Mouse (Mus musculus) small intestine, adult 2 months (tissue): ENCODE results near the gene Olfr223. TPM values are rescaled to one million over a fixed set of nuclear protein-coding genes. Genes with fewer than 3 reads are reported as not detected.
A peak's percentile ranks its signal among the peaks of the same experiment; 100 is the strongest.

Source experiments
- H3K27ac ChIP-seq: fragments of 200-500 bp; 2 replicates; pipeline ENCODE4 v1.5.1; 2012; ENCODE audit warnings: low read depth, low read length, control low read depth, inconsistent platforms; ENCODE audit not compliant: insufficient read depth
- H3K27me3 ChIP-seq: fragments of 200-500 bp; 2 replicates; pipeline ENCODE4 v1.6.1; 2012; ENCODE audit warnings: mild to moderate bottlenecking, moderate library complexity, low read length, inconsistent platforms; ENCODE audit not compliant: control insufficient read depth, insufficient read depth
- H3K36me3 ChIP-seq: fragments of 200-500 bp; 2 replicates; pipeline ENCODE4 v1.6.1; 2012; ENCODE audit warnings: mild to moderate bottlenecking, low read length, control low read depth, inconsistent platforms; ENCODE audit not compliant: control insufficient read depth, insufficient read depth
- H3K4me1 ChIP-seq: fragments of 200-500 bp; 2 replicates; pipeline ENCODE4 v1.6.1; 2012; ENCODE audit warnings: low read length, inconsistent platforms, mixed read lengths; ENCODE audit not compliant: control insufficient read depth, insufficient read depth, insufficient read length
- H3K4me3 ChIP-seq: fragments of 200-500 bp; 2 replicates; pipeline ENCODE4 v1.5.1; 2012; ENCODE audit warnings: low read depth, mild to moderate bottlenecking, control low read depth, inconsistent platforms, low read length, moderate library complexity
- CTCF ChIP-seq: fragments of 200-500 bp; IDR thresholded peaks from 2 replicates; pipeline ENCODE4 v1.5.1; 2012; ENCODE audit warnings: low read depth, mild to moderate bottlenecking, control low read depth, inconsistent platforms, low read length, moderate library complexity, mixed read lengths; ENCODE audit not compliant: insufficient replicate concordance, insufficient read length; ENCODE audit errors: extremely low read depth
- POLR2A ChIP-seq: fragments of 200-500 bp; IDR thresholded peaks from 2 replicates; pipeline ENCODE4 v1.6.1; 2012; ENCODE audit warnings: low read depth, mild to moderate bottlenecking, control low read depth, inconsistent platforms, low read length, moderate library complexity
- WGBS: fragments of 180-500 bp; shearing (Covaris S2); methylation state at CpG from one replicate; pipeline ENCODE4 v1.1.7; 2018; 5-methylcytosine and 5-hydroxymethylcytosine counted together
- polyA plus RNA-seq: library from polyadenylated mRNA; depleted of rRNA; stranded (reverse); fragments of >200 nt; gene quantifications from 2 replicates; pipeline ENCODE4 v1.2.3, GENCODE M21; 2012

Gene Olfr223
- polyA plus RNA-seq, 1 experiment: not detected

- H3K4me1 ChIP-seq: peaks cover 3% of the 10 kb centered on the region; the same call in 1 of the 2 replicates
Measured at GRCm38 (mm10) chr11:59635251-59635795, 42.2 kb upstream of the Olfr223 start.

GRCm38 (mm10) chr11:59634001-59634660 is 41.0 kb upstream of the Olfr223 start:
- no peaks in the 10 kb centered on the region for H3K27me3 ChIP-seq
- H3K36me3 ChIP-seq: no peaks in the 10 kb centered on the region
- H3K4me1 ChIP-seq: peaks cover 3% of the 10 kb centered on the region; the same call in 1 of the 2 replicates
- H3K4me3 ChIP-seq: no peak overlapping the region
- H3K27ac ChIP-seq: no peak overlapping the region
- TF ChIP-seq POLR2A (no peak), CTCF (no peak)
- 68% methylated on average over 7 of the region's 7 CpGs for WGBS

More at GRCm38 (mm10) chr11:59635251-59635795, 42.2 kb upstream of the Olfr223 start:
- H3K27me3 ChIP-seq: no peaks in the 10 kb centered on the region
- WGBS: 85% methylated on average over 9 of the region's 9 CpGs
- TF ChIP-seq POLR2A (no peak), CTCF (no peak)
- H3K4me3 ChIP-seq: no peak overlapping the region
- H3K27ac ChIP-seq: no peak overlapping the region
- no peaks in the 10 kb centered on the region for H3K36me3 ChIP-seq

GRCm38 (mm10) chr11:59633037-59633436 is 39.9 kb upstream of the Olfr223 start:
- H3K4me1 ChIP-seq: peaks cover 3% of the 10 kb centered on the region; the same call in 1 of the 2 replicates
- H3K36me3 ChIP-seq: no peaks in the 10 kb centered on the region
- TF ChIP-seq CTCF: peak; percentile 84; the same call in 1 of the 2 replicates
- TF ChIP-seq POLR2A: no peak
- no peaks in the 10 kb centered on the region for H3K27me3 ChIP-seq
- H3K4me3 ChIP-seq: no peak overlapping the region
- H3K27ac ChIP-seq: no peak overlapping the region
- WGBS: 28% methylated on average over 5 of the region's 5 CpGs

GRCm38 (mm10) chr11:59631980-59632379 is 38.9 kb upstream of the Olfr223 start:
- no peaks in the 10 kb centered on the region for H3K36me3 ChIP-seq
- TF ChIP-seq POLR2A (no peak), CTCF (no peak)
- H3K27ac ChIP-seq: no peak overlapping the region
- no peak overlapping the region for H3K4me3 ChIP-seq
- 56% methylated on average over 4 of the region's 4 CpGs for WGBS
- no peaks in the 10 kb centered on the region for H3K27me3 ChIP-seq
- H3K4me1 ChIP-seq: peaks cover 3% of the 10 kb centered on the region; the same call in 1 of the 2 replicates

GRCm38 (mm10) chr11:59629871-59630270 is 36.8 kb upstream of the Olfr223 start:
- no peaks in the 10 kb centered on the region for H3K36me3 ChIP-seq
- TF ChIP-seq CTCF: no peak
- no peak for TF ChIP-seq POLR2A
- H3K27me3 ChIP-seq: no peaks in the 10 kb centered on the region
- no peak overlapping the region for H3K4me3 ChIP-seq
- 69% methylated on average over 5 of the region's 5 CpGs for WGBS
- H3K27ac ChIP-seq: no peak overlapping the region
- H3K4me1 ChIP-seq: no peaks in the 10 kb centered on the region

GRCm38 (mm10) chr11:59628177-59628576 is 35.1 kb upstream of the Olfr223 start:
- H3K4me3 ChIP-seq: no peak overlapping the region
- H3K27me3 ChIP-seq: no peaks in the 10 kb centered on the region
- no peak overlapping the region for H3K27ac ChIP-seq
- H3K36me3 ChIP-seq: no peaks in the 10 kb centered on the region
- TF ChIP-seq CTCF: no peak
- no peak for TF ChIP-seq POLR2A
- H3K4me1 ChIP-seq: no peaks in the 10 kb centered on the region
- 66% methylated on average over 5 of the region's 5 CpGs for WGBS

- no peak overlapping the region for H3K4me3 ChIP-seq
- H3K27me3 ChIP-seq: no peaks in the 10 kb centered on the region
- H3K36me3 ChIP-seq: no peaks in the 10 kb centered on the region
- no peak overlapping the region for H3K27ac ChIP-seq
- no peaks in the 10 kb centered on the region for H3K4me1 ChIP-seq
- 82% methylated on average over 7 of the region's 7 CpGs for WGBS
- TF ChIP-seq POLR2A (no peak), CTCF (no peak)
Measured at GRCm38 (mm10) chr11:59626192-59626591, 33.1 kb upstream of the Olfr223 start.
